Mouse (Mus musculus) hindbrain, embryonic 10.5 days (tissue): ENCODE data around the gene St3gal4. TPM values are rescaled to one million over a fixed set of nuclear protein-coding genes. Genes with fewer than 3 reads are reported as not detected.

Experiments
- DNase-seq: peaks from one replicate; pipeline ENCODE4 v3.0.0-alpha.2; 2017; ENCODE audit warnings: low spot score
- H3K27ac ChIP-seq: fragments of 300-500 bp; sonication (generic); 2 replicates; pipeline ENCODE4 v1.5.1; 2016; ENCODE audit warnings: mild to moderate bottlenecking, moderate library complexity
- H3K27me3 ChIP-seq: fragments of 300-500 bp; sonication (generic); 2 replicates; pipeline ENCODE4 v1.6.1; 2016; ENCODE audit warnings: mild to moderate bottlenecking; ENCODE audit not compliant: poor library complexity, insufficient read depth, severe bottlenecking
- H3K36me3 ChIP-seq: fragments of 300-500 bp; sonication (generic); 2 replicates; pipeline ENCODE4 v1.6.1; 2016; ENCODE audit warnings: mild to moderate bottlenecking, moderate library complexity
- H3K4me1 ChIP-seq: fragments of 300-500 bp; sonication (generic); replicated peaks from 2 replicates; pipeline ENCODE4 v1.6.1; 2016; ENCODE audit warnings: mild to moderate bottlenecking
- H3K4me3 ChIP-seq: fragments of 300-500 bp; sonication (generic); 2 replicates; pipeline ENCODE4 v1.5.1; 2016; ENCODE audit warnings: mild to moderate bottlenecking, moderate library complexity
- H3K9me3 ChIP-seq: fragments of 300-500 bp; sonication (generic); 2 replicates; pipeline ENCODE4 v1.6.1; 2016; ENCODE audit warnings: mild to moderate bottlenecking, moderate library complexity
- WGBS: fragments of 180-500 bp; shearing (Covaris S2); methylation state at CpG from one replicate; pipeline ENCODE4 v1.1.7; 2016; 5-methylcytosine and 5-hydroxymethylcytosine counted together
- polyA plus RNA-seq: library from polyadenylated mRNA; unstranded; fragments of >200 nt; fragmentation: Nextera tagmentation; extraction: Ambion mirVana; gene quantifications from 2 replicates; pipeline ENCODE4 v1.2.1, GENCODE M21; 2016

The St3gal4 gene
- polyA plus RNA-seq, 1 experiment from 2014 or later = 10.3 TPM

GRCm38 (mm10) chr9:34997880-34998865 lies 120.9 kb downstream of the St3gal4 start:
- peaks cover 28% of the 10 kb centered on the region for H3K4me1 ChIP-seq
- no peak for DNase-seq
- WGBS = 57% methylated on average over 9 of the region's 9 CpGs
- no peaks in the 10 kb centered on the region for H3K36me3 ChIP-seq
- H3K27ac ChIP-seq = peak overlapping the region; percentile 41; the same call in 1 of the 2 replicates
- no peak overlapping the region for H3K4me3 ChIP-seq
- H3K27me3 ChIP-seq = peaks cover 7% of the 10 kb centered on the region; the same call in 1 of the 2 replicates
- H3K9me3 ChIP-seq = no peaks in the 10 kb centered on the region

Other genes starting within 250 kb of the St3gal4 start
- 99.8 and 101 TPM in 2 replicates for gene Dcps, start 56.8 kb upstream of the St3gal4 start, polyA plus RNA-seq
- 77.4 and 82.8 TPM in 2 replicates for gene Srpr, start 80.9 kb upstream of the St3gal4 start, polyA plus RNA-seq
- 15.6 and 19.9 TPM in 2 replicates for gene Tirap, start 81.0 kb upstream of the St3gal4 start, polyA plus RNA-seq
- gene Foxred1, start 91.8 kb upstream of the St3gal4 start, polyA plus RNA-seq = 46.7 and 50.5 TPM in 2 replicates
- gene Fam118b, start 148.5 kb upstream of the St3gal4 start, polyA plus RNA-seq = 66.6 and 71.0 TPM in 2 replicates
- gene Rpusd4, start 148.6 kb upstream of the St3gal4 start, polyA plus RNA-seq = 27.5 and 30.8 TPM in 2 replicates